Mouse (Mus musculus) liver, embryonic 14.5 days (tissue): ENCODE measurements around the gene Ptgs2. TPM values are rescaled to one million over a fixed set of nuclear protein-coding genes. Genes with fewer than 3 reads are reported as not detected.

Experiments
- ATAC-seq: fragments of 200-750 bp; cut with Nextera tagmentation; 2 replicates; pipeline ENCODE4 v1.8.0; 2017; ENCODE audit warnings: moderate number of reproducible peaks, mild to moderate bottlenecking, moderate library complexity; ENCODE audit not compliant: insufficient read depth
- DNase-seq, 3 experiments: peaks; one replicate each; pipeline ENCODE4 v3.0.0-alpha.2; 2012 to 2013; ENCODE audit warnings: low read depth in 3 of 3, low spot score in 3 of 3
- H3K27ac ChIP-seq: fragments of 300-500 bp; sonication (generic); 2 replicates; pipeline ENCODE4 v1.5.1; 2014; ENCODE audit warnings: moderate library complexity, mild to moderate bottlenecking, control low read depth, inconsistent platforms
- H3K27me3 ChIP-seq: fragments of 300-500 bp; sonication (generic); 2 replicates; pipeline ENCODE4 v1.6.1; 2014; ENCODE audit warnings: mild to moderate bottlenecking, low read length, moderate library complexity; ENCODE audit not compliant: control insufficient read depth, insufficient read depth
- H3K36me3 ChIP-seq: fragments of 300-500 bp; sonication (generic); replicated peaks from 2 replicates; pipeline ENCODE4 v1.6.1; 2014; ENCODE audit warnings: low read depth; ENCODE audit not compliant: control insufficient read depth, insufficient read depth
- H3K4me1 ChIP-seq, 2 experiments: fragments of 200-500 bp in 1 of 2; fragments of 300-500 bp in 1 of 2; sonication (generic) in 1 of 2; replicated peaks; 2 replicates each; pipeline ENCODE4 v1.6.1; 2012 to 2014; ENCODE audit warnings: antibody characterized with exemption in 1 of 2, inconsistent platforms in 1 of 2, low read length in 1 of 2; ENCODE audit not compliant: control insufficient read depth in 2 of 2, insufficient read depth in 2 of 2
- H3K4me2 ChIP-seq: fragments of 300-500 bp; sonication (generic); 2 replicates; pipeline ENCODE4 v1.6.1; 2014; ENCODE audit warnings: low read depth, mild to moderate bottlenecking, control low read depth, moderate library complexity
- H3K4me3 ChIP-seq, 2 experiments: fragments of 200-500 bp in 1 of 2; fragments of 300-500 bp in 1 of 2; sonication (generic) in 1 of 2; 2 replicates each; pipeline ENCODE4 v1.5.1; 2012 to 2014; ENCODE audit warnings: low read depth in 2 of 2, low read length in 2 of 2, mild to moderate bottlenecking in 2 of 2, control low read depth in 1 of 2, inconsistent platforms in 1 of 2, moderate library complexity in 1 of 2; ENCODE audit not compliant: insufficient read depth in 1 of 2
- H3K9ac ChIP-seq: fragments of 300-500 bp; sonication (generic); replicated peaks from 2 replicates; pipeline ENCODE4 v1.6.1; 2014; ENCODE audit warnings: mild to moderate bottlenecking, control low read depth, moderate library complexity
- H3K9me3 ChIP-seq: fragments of 300-500 bp; sonication (generic); 2 replicates; pipeline ENCODE4 v1.6.1; 2016; ENCODE audit warnings: low read length, mixed read lengths; ENCODE audit not compliant: control insufficient read depth
- CTCF ChIP-seq: IDR thresholded peaks from 2 replicates; pipeline ENCODE4 v1.5.1; 2016; ENCODE audit warnings: antibody characterized with exemption, low read depth, control low read depth
- EP300 ChIP-seq: IDR thresholded peaks from 2 replicates; pipeline ENCODE4 v1.6.1; 2016; ENCODE audit warnings: antibody characterized with exemption, low read depth
- WGBS: fragments of 180-500 bp; shearing (Covaris S2); extraction: QIAGEN DNeasy Blood & Tissue Kit; methylation state at CpG from one replicate; pipeline ENCODE4 v1.1.7; 2014; ENCODE audit not compliant: insufficient replicate concordance; 5-methylcytosine and 5-hydroxymethylcytosine counted together
- polyA plus RNA-seq, 2 experiments: library from polyadenylated mRNA; depleted of rRNA in 1 of 2; stranded (reverse) in 1 of 2; unstranded in 1 of 2; fragments of >200 nt; fragmentation: Nextera tagmentation in 1 of 2; extraction: Ambion mirVana in 1 of 2; gene quantifications; 2 replicates each; pipeline versions ENCODE4 v1.2.1 to v1.2.3; 2012 to 2014

Ptgs2 gene
- polyA plus RNA-seq, 2 experiments = 0.02 to 0.04 TPM

DNA sequence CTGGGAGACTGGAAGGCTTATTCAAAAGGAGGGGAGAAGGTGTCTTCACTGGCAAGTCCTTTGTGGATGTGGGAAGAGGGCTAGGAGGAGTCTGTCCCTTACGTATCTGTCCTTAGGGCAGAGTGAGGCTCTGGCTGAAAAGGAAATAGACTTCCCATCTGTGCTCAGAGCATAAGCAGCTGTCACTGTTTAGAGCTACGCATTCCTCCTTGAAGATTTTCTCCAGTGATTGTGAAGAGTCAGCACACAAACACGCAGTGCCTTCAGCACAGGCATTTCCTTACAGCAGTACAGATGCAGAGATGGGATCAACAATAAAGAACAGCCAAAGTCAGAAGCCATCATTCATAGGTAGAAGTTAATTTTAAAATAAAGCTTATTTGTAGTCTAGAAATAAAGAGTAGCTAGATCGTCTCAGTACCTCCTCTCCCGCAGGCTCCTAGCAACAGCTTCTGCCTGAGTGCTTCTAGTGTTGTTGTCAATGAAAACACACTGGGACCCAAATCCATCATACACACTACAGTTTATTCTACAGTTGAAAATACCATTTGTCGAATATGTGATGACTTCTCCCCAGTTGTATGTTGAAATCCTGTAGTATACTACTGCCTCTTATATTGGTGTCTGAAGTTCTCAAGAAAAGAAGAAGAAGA is 10.7 kb upstream of the Ptgs2 start:
- 50% methylated on average over 6 of the region's 6 CpGs for WGBS

GRCm38 (mm10) chr1:150090229-150090628 is 9.6 kb upstream of the Ptgs2 start:
- no peaks in the 10 kb centered on the region for H3K9me3 ChIP-seq
- WGBS = 54% methylated on average over 1 of the region's 1 CpGs
- no peak overlapping the region for H3K27ac ChIP-seq
- DNase-seq = no peak
- no peak for TF ChIP-seq EP300
- TF ChIP-seq CTCF = no peak
- H3K4me1 ChIP-seq = no peaks in the 10 kb centered on the region
- H3K9ac ChIP-seq = no peak overlapping the region
- no peak for ATAC-seq
- no peak overlapping the region for H3K4me3 ChIP-seq
- H3K36me3 ChIP-seq = no peaks in the 10 kb centered on the region
- no peak overlapping the region for H3K4me2 ChIP-seq
- H3K27me3 ChIP-seq = no peaks in the 10 kb centered on the region

More for the DNA sequence above, 10.7 kb upstream of the Ptgs2 start:
- Histone ChIP-seq H3K9ac (no peak overlapping the region), H3K27me3 (no peaks in the 10 kb centered on the region), H3K4me1 (no peaks in the 10 kb centered on the region), H3K36me3 (no peaks in the 10 kb centered on the region), H3K4me2 (no peak overlapping the region), H3K9me3 (no peaks in the 10 kb centered on the region), H3K4me3 (no peak overlapping the region), H3K27ac (no peak overlapping the region)
- TF ChIP-seq EP300 (no peak), CTCF (no peak)
- DNase-seq (no peak), ATAC-seq (no peak)

- DNase-seq = no peak
- Histone ChIP-seq H3K9me3 (no peaks in the 10 kb centered on the region), H3K27ac (no peak overlapping the region), H3K4me1 (no peaks in the 10 kb centered on the region), H3K4me2 (no peak overlapping the region), H3K9ac (no peak overlapping the region), H3K27me3 (no peaks in the 10 kb centered on the region), H3K36me3 (no peaks in the 10 kb centered on the region), H3K4me3 (no peak overlapping the region)
- no peak for ATAC-seq
- no peak for TF ChIP-seq CTCF
- TF ChIP-seq EP300 = no peak
- 68% methylated on average over 2 of the region's 2 CpGs for WGBS
These were observed 2.8 kb upstream of the Ptgs2 start for GRCm38 (mm10) chr1:150097036-150097435.

DNA sequence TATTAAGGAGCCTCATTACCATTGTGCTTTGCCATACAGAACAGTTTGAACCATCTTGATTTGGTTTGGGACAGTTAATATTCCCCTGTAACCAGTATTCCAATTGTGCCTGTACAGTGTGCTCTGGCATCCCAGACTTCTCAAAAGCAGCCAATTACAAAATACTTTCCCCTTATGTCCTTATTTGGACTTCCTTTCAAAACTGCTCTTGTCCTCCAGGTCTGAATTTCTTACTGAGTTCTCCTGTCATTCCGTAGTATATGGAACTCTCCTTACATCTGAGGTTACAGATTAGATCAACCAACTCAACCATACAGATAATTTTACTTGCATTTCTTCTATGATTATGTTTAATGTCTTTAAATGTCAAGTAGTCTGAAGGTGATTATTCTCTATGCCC is 2.1 kb upstream of the Ptgs2 start:
- Histone ChIP-seq H3K4me2 (no peak overlapping the region), H3K27ac (no peak overlapping the region), H3K36me3 (no peaks in the 10 kb centered on the region), H3K9me3 (no peaks in the 10 kb centered on the region), H3K4me3 (no peak overlapping the region), H3K27me3 (no peaks in the 10 kb centered on the region), H3K4me1 (no peaks in the 10 kb centered on the region), H3K9ac (no peak overlapping the region)
- WGBS = 42% methylated on average over 1 of the region's 1 CpGs
- no peak for ATAC-seq
- no peak for TF ChIP-seq EP300
- no peak for TF ChIP-seq CTCF
- DNase-seq = no peak

- Histone ChIP-seq H3K4me3 (peak overlapping the region; percentile 23 to 51; a peak in 3 of 4 replicates), H3K27me3 (no peaks in the 10 kb centered on the region), H3K9me3 (no peaks in the 10 kb centered on the region), H3K4me2 (peak overlapping the region; percentile 52), H3K27ac (no peak overlapping the region), H3K9ac (no peak overlapping the region), H3K36me3 (no peaks in the 10 kb centered on the region), H3K4me1 (no peaks in the 10 kb centered on the region)
- ATAC-seq (no peak), DNase-seq (no peak)
- no peak for TF ChIP-seq EP300
- no peak for TF ChIP-seq CTCF
- 2% methylated on average over 9 of the region's 9 CpGs for WGBS
These were observed 457 bp upstream of the Ptgs2 start for GRCm38 (mm10) chr1:150099374-150099773.
